Mouse (Mus musculus) embryonic fibroblast, embryonic 13.5 days (primary cell): Measurements from ENCODE around the gene Srrm2. TPM values are rescaled to one million over a fixed set of nuclear protein-coding genes. Genes with fewer than 3 reads are reported as not detected.
"Not testable (repeated sequence)": the region's sequence is repeated elsewhere in the genome, so short reads cannot be mapped to it uniquely, and the experiment has no call there.

Experiments
- H3K27ac ChIP-seq: 2 replicates; pipeline ENCODE4 v1.5.1; 2012; ENCODE audit warnings: low read length, control low read depth, inconsistent platforms; ENCODE audit not compliant: insufficient read depth
- H3K4me1 ChIP-seq: 2 replicates; pipeline ENCODE4 v1.6.1; 2011; ENCODE audit warnings: low read length; ENCODE audit not compliant: control insufficient read depth, insufficient read depth
- H3K4me3 ChIP-seq: 2 replicates; pipeline ENCODE4 v1.5.1; 2011; ENCODE audit warnings: mild to moderate bottlenecking, control low read depth, low read length; ENCODE audit not compliant: insufficient read depth
- CTCF ChIP-seq: IDR thresholded peaks from 2 replicates; pipeline ENCODE4 v1.5.1; 2011; ENCODE audit warnings: mild to moderate bottlenecking, control low read depth, low read length, moderate library complexity, borderline replicate concordance; ENCODE audit not compliant: insufficient read depth
- POLR2A ChIP-seq: IDR thresholded peaks from 2 replicates; pipeline ENCODE4 v1.6.1; 2011; ENCODE audit warnings: low read depth, mild to moderate bottlenecking, control low read depth, low read length, moderate library complexity
- polyA plus RNA-seq: library from polyadenylated mRNA; stranded (reverse); fragments of >200 nt; gene quantifications from 2 replicates; pipeline ENCODE4 v1.2.4, GENCODE M21; 2011; ENCODE audit warnings: low read depth; ENCODE audit not compliant: missing spikeins, insufficient read length

The Srrm2 gene
- polyA plus RNA-seq, 1 experiment, result 303 TPM

GRCm38 (mm10) chr17:23770493-23770892 lies 19.8 kb upstream of the Srrm2 start:
- TF ChIP-seq POLR2A (no peak), CTCF (no peak)
- Histone ChIP-seq H3K27ac (peak overlapping the region; percentile 32), H3K4me3 (peak overlapping the region; percentile 85), H3K4me1 (peaks cover 2% of the 10 kb centered on the region; the same call in 1 of the 2 replicates)

DNA sequence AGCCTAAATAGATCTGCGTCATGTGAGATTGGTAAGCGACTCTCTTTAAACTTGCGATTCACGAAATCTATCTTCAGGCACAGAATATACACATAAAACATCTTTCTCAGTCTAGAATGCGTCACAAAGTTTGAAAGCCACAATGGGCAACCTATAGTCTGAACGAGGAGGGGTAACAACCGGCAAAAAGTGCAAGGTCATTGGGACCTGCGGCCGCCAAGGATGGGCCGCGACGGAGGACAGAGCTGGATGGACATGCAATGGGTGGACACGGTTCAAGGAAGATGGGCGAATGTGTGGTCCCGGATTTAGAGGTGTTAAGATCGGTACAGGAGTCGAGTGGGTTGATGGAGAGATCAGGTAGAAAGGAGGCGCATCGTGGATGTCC lies 19.4 kb upstream of the Srrm2 start:
- TF ChIP-seq POLR2A (no peak; the same call in 1 of the 2 replicates), CTCF (no peak)
- Histone ChIP-seq H3K27ac (peak overlapping the region; percentile 32), H3K4me3 (peak overlapping the region; percentile 85), H3K4me1 (peaks cover 2% of the 10 kb centered on the region; the same call in 1 of the 2 replicates)

DNA sequence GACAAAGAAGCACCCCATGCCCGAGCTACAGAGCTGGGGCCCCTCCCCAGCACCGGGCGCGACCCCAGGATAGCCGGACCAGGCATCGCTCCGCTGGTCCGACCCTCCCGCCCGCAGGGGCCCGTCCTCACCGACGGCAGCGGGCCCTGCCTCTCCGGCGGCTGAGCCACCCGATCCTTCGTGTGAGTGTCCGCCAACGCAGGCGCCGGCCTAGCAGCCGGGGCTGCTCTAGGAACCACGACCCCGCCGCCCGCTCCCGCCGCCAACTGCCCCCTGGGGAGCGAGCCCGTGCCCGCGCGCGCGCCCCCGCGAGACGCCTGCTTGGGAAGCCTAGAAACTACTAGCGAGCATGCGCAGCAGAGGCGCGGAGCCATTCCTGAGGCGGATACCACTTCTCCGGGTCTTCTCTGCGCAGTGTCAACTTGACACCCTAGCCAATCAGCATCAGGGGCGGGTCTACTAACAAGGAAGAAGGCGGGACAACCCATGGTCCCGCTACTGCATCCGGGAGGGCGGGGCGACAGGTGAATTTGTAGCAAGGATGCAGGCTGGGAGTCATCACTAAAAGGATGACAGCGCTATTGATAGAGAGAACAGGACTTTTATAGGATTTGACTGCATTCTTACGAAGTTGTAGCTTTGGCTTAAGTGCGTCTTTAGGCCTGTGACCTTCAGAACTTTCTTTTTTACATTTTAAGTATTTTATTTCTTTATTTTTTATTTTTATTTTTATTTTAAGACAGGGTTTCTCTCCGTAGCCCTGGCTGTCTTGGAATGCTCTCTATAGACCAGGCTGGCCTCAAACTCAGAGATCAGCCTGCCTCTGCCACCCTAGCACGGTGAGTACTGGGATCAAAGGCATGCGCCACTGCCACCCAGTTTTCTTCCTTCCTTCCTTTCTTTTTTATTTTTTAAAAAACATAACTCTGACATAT lies 18.8 kb upstream of the Srrm2 start, which contains the start of gene Flywch1:
Gene Flywch1, minus strand, starts transcription at position 319 of the 935 bp plus-strand sequence.
- TF ChIP-seq POLR2A (peak; percentile 57), CTCF (no peak)
- Histone ChIP-seq H3K4me1 (peaks cover 2% of the 10 kb centered on the region; the same call in 1 of the 2 replicates), H3K4me3 (peak within 1 kb of the TSS; percentile 85), H3K27ac (peak within 1 kb of the TSS; percentile 32)

GRCm38 (mm10) chr17:23772219-23772556 lies 18.1 kb upstream of the Srrm2 start:
- not testable (repeated sequence) for H3K4me3 ChIP-seq, H3K27ac ChIP-seq, H3K4me1 ChIP-seq

GRCm38 (mm10) chr17:23773676-23774075 lies 16.7 kb upstream of the Srrm2 start:
- TF ChIP-seq POLR2A (no peak), CTCF (no peak)
- H3K27ac ChIP-seq, result no peak overlapping the region
- no peak overlapping the region for H3K4me3 ChIP-seq
- H3K4me1 ChIP-seq, result peaks cover 2% of the 10 kb centered on the region; the same call in 1 of the 2 replicates

DNA sequence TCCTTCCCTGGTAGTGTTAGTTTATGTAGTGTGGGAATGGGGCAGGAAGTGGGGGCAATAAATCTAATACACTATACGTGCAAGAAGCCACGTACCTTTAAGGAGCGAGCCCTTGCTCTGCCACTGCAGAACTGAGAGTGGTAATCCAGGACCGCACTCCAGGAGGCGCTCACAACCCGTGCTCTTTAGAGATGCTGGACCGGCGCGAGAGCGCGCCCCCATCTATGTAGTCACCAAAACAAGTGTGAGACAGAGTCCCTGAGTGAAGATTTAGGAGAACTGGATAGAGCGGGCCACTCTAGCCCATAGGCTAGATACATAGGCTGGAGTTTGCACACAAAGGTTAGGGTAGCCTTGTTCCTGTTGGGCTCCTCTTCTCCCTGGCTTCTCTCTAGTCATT lies 16.2 kb upstream of the Srrm2 start:
- Histone ChIP-seq H3K27ac (no peak overlapping the region), H3K4me1 (peaks cover 2% of the 10 kb centered on the region; the same call in 1 of the 2 replicates), H3K4me3 (no peak overlapping the region)
- peak; percentile 84 for TF ChIP-seq CTCF
- no peak for TF ChIP-seq POLR2A

- no peak for TF ChIP-seq POLR2A
- no peak for TF ChIP-seq CTCF
- Histone ChIP-seq H3K4me1 (no peaks in the 10 kb centered on the region), H3K4me3 (no peak overlapping the region), H3K27ac (no peak overlapping the region)
Measured at GRCm38 (mm10) chr17:23776216-23776615, 14.1 kb upstream of the Srrm2 start.

- H3K4me1 ChIP-seq, result no peaks in the 10 kb centered on the region
- TF ChIP-seq CTCF (no peak), POLR2A (no peak)
Measured at GRCm38 (mm10) chr17:23777141-23777540, 13.2 kb upstream of the Srrm2 start.

GRCm38 (mm10) chr17:23778447-23778846 lies 11.9 kb upstream of the Srrm2 start:
- Histone ChIP-seq H3K27ac (no peak overlapping the region), H3K4me1 (no peaks in the 10 kb centered on the region), H3K4me3 (no peak overlapping the region)
- no peak for TF ChIP-seq POLR2A
- TF ChIP-seq CTCF, result no peak

More at GRCm38 (mm10) chr17:23777141-23777540, 13.2 kb upstream of the Srrm2 start:
- no peak overlapping the region for H3K27ac ChIP-seq
- no peak overlapping the region for H3K4me3 ChIP-seq

DNA sequence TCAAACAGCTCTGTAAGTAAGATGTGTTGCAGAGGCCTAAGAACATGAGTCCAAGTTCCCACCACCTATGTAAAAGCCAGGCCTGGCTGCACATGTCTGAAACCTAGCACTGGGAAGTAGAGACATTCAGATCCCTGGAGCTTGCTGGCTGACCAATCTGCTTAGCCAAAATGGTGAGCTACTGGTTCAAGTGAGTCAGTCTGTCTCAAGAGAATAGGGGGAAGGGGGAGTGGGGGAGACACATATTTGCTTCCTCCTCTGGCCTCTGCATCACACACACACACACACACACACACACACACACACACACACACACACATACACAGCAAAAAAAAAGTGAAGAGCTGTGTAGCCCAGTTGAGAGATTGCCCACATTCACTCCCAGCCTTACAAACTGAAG lies 7.0 kb upstream of the Srrm2 start:
- no peak for TF ChIP-seq POLR2A
- TF ChIP-seq CTCF, result no peak
- Histone ChIP-seq H3K27ac (no peak overlapping the region), H3K4me1 (no peaks in the 10 kb centered on the region), H3K4me3 (no peak overlapping the region)
